Mouse (Mus musculus): ENCODE measurements at regions not wholly inside any gene's neighbourhood (a gene's known extent, or its start where the extent isn't known, plus 50 kb on each side); places are given as distances from the start of the nearest gene placed in this dataset.
A peak's percentile ranks its signal among the peaks of the same experiment; 100 is the strongest.

DNA sequence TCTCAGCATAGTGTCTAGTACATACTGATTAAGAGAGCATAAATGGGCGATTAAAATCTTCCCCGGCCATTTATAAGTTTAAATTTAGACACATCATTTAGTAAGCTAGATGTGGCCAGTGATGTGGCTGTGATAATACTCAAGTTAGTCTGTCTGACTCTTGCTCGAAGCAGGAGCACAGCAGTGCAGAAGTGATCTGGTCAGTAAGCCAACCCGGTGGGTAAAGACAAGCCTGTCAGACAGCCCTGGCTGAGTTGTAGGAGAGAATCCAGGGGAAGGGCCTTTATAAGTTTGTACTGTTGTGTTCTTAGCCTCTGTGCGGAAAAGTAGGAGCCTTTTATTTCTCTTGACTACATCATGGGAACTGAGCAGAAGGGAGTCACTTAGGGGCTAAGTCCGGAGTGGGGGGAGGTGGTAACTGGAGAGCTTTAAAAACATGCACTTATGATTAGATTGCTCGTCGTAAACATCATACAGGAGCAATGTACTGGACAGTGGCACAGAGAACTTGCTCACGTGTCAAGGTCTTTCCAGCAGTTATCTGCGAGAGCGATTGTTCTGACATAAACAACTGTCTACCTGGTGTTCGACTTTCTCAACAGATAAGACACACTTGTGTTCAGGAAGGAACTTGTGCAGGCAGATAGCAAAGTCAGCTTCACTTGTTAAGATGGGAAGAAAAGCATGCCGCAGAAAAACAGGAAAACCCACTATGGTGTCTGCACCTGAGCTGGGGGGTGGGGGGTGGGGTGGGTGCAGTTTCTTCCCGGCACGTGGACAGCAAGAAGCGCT, 122.5 kb upstream of the Zeb2 start:
- DNase-seq (ENCODE audit: low spot score): no peak

DNA sequence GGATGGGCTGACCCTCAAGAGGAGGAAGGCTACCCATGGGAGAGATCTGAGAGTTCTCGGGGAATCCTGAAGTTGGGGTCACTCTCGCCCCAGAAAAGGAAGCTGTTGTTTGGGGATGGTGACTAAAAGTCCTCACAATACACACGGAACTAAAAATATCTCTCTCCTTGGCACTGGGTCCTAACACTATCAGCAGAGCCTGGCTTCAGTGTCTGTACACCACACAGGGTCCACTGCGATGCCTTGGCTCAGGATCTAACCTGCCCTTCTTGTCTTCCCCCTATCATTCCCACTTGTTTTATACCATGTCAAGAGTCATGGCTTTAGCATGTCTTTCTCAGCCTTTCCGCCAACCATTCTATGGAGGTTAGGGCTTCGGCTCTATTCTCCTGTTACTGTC, 121.8 kb upstream of the Zeb2 start:
- no peak for DNase-seq (ENCODE audit: low spot score)

DNA sequence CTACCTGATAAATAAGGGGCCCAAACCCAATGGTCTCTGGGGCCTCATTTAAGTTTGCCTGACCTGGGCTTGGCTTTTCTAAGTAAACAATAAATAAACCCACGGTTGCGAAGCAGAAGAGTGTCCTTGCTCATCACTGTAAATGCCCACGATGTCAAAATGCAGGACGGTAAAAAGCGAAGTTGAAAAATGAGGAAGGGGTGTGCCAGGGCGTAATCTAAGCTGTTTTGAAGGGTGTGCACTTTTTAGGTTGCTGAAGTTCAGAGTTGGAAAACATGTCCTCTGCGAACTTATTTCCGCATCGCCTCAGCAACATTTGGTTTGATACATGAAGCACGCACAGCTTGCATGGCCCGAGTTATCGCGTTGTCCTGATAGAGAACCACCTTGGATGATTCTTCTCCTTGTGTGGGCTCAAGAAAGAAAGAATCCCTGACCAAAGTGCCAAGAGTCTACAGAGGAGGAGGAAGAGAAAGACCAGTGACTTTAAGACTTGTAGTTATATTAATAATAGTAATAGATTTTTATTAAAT, 119.0 kb upstream of the Zeb2 start:
- DNase-seq (ENCODE audit: low spot score): no peak

DNA sequence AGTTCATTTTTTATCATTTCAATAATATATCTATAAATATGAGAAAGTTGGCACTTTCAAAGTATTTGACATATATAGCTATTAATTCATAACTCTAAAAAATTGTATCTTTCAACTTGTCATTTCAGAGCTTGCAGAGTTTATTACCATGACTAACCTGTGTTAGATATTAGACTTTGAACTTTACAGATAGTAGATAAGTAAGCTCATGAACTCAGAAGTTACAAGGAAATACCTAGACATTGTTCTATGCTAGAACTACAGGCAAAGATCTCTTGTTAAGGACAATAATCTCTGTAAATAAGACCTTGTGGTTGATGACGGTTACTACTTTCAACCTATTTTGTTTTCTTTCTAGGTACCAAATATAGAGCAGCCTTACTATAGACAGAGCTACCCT, 117.0 kb upstream of the Zeb2 start:
- no peak for DNase-seq (ENCODE audit: low spot score)

DNA sequence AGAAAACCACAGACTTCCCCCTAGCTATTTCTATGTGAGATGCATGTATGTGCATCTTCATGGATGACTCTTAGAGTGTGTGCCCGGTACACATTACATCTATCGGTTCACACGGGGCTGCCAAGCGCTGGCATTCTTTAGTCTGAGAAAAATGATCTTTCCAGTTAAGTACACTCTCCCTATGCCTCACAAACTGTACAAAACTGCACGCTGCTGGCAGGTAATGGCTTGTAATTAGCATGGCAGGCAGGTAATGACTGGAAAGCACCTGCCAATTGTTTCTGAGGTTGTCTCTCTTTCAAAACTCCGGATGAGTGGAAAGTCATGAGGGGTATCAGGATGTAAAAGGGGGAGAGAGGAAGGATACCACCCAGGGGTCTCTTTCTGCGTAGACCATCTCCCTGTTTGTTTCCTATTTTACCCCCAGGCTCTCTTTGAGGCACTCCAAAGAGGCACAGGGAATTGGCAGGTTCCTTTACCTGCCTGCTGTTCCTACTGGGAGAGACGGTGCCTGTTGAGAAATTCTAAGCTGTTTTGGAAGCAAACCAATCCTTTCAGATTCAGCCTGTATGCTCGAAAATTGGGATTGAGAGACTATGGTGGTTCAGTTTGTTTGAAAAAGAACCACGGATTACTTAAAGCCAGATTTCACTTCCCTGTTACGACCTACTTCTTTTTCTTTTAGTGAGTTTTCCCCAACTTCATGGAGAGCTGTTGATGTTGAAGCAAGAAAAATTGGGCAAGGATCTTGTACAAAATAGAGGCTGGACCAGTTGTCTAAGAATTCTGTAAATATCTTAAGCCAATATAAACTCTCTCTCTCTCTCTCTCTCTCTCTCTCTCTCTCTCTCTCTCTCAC, 113.4 kb upstream of the Zeb2 start:
- no peak for DNase-seq (ENCODE audit: low spot score)

DNA sequence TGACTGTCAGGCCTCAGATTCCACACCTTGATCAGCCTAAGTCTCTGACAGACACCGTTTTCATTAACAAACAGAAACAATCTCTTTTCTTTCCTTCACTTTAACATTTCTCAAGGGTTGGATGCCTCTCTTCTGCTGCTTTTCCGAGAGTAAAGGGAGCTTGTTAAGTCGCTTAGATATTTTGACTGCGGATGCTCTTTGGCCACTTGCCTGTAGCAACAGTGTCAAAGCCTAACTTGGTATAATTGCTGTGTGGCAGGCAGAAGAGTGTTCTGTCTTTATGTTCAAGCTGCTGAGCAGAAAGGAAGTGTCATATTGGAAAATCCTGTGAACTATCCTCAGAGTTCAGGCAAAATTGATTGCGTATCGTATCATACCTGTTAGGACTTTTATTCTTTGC, 112.3 kb upstream of the Zeb2 start:
- DNase-seq (ENCODE audit: low spot score): no peak

DNA sequence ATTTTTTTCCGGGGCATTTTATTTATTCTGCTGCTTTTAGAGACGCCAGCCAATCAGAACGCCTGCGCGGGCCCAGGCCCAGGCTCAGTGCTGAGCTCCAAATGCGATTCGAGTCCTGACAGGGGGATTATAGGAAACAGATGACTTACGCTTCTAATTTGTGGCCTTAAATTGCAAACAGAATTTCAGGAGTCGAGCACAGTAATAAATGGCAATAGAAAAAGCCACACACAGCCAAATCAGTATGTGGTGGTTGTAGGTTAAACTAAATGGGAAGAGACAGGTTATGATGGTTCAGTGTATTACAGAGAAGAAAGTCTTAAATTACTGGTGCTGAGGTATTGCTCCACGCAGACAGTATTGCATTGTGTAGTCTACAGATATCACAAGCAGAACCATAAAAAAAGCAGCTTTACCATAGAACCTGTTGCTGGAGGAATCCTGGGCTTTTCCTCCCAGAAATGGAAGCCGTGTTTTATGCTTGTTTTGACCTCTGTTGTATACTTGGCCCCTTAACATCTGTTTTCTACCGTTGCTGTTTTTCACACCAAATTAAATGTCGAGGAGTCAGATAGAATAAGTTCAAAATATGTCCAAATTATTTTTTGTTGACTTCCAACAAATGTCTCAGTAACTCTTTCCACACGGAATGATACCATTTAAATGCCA, 110.2 kb upstream of the Zeb2 start:
- peak; percentile 77 for DNase-seq (ENCODE audit: low spot score)

DNA sequence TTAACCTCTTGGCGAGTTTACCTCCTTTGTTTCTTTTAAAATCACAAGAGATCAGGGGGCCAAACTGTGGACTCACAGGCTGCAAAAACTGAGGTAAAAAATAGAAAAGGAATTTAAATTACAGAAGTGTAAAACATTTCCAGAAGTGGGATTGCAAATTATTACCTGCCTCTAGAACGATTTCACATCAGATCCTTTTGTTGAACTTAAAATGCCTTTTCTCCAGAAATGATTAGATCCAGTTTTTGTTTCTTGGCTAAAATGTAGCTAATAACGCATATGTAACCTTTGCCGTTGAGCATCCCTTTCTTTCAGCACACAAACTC, 108.8 kb upstream of the Zeb2 start:
- peak; percentile 44 for DNase-seq (ENCODE audit: low spot score)

DNA sequence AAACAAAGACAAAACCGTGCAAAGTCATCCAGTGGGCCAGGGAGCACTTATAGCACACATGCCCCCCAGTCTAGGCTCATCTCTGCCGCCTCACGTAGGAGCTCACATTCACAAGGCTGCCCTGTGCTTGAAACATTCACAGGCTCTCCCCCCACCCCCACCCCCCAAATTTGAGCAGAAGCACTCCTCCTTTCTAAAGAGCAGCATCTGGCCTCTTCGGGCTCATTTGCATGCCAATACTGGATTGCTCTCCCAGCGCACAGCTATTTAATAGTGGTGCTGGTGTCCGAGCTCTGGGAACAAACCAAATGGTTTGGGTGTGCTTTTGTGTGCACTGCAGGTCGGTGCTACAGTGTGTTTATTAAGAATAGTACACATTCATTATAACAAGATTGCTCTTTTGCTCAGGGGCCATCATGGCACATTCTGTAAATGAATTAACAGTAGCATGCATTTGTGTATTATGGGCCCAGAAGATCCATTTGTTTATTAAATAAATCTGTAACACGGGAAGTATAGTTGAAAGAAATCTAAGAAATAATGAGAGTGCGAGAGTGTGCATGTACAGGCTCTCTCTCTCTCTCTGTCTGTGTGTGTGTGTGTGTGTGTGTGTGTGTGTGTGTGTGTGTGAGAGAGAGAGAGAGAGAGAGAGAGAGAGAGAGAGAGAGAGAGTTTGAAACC, 108.3 kb upstream of the Zeb2 start:
- DNase-seq (ENCODE audit: low spot score): peak; percentile 81

DNA sequence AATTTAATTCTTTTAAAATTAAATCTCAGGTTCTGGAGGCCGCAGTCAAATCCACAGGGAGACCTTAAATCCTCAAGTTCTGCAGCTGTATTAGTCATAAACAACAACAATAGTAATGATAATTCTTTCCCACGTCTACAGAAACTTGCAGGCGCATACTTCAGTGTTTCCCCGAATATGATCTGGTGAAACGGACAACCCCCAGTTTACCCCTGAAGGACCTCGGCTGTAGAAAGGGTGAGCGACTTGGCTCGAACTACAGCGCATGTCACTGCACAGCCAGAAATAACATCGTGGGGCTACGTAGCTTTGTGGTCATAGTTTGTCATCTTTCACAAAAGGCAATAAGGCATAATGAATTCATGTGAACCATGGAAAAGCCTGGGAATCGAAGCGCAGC, 105.0 kb upstream of the Zeb2 start:
- DNase-seq (ENCODE audit: low spot score): no peak

DNA sequence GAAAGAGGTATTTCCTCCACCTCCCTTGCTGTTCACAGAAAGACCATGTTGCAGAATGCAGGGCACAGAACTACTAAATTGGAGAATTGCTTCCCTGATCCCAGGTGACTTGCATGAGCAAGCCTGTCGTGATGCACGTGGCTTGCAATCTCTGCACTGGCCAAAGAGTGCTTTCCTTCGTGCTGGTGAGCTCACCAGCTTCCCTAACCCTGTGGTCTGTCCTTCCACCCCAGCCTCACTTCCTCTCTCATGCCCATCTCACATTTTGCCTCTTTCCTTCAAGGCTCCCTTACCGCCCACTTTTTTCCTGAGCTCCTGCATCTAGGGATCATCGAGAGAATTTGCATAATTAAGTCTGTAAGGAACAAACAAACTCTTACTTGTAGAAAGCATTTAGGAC, 102.7 kb upstream of the Zeb2 start:
- DNase-seq (ENCODE audit: low spot score): no peak

DNA sequence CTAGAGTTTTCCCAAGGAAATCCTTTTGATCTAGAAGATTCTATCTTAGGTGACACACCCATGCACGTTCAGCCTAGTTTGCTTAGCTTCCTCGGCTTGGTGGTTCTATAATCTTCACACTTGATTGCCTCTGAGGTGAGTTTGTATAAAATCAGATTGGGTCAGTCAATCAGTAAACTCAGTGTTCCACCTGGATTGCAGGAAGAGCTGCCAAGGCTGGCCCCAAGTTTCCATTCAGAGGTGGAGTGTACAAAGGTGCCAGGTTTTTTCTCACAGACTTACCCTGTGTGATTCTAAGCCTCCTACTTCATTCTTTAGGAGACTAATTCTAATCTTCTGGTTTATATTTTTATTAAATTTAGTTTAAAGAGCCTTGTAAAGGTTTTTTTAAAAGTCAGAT, 95.6 kb upstream of the Zeb2 start:
- DNase-seq (ENCODE audit: low spot score): no peak

DNA sequence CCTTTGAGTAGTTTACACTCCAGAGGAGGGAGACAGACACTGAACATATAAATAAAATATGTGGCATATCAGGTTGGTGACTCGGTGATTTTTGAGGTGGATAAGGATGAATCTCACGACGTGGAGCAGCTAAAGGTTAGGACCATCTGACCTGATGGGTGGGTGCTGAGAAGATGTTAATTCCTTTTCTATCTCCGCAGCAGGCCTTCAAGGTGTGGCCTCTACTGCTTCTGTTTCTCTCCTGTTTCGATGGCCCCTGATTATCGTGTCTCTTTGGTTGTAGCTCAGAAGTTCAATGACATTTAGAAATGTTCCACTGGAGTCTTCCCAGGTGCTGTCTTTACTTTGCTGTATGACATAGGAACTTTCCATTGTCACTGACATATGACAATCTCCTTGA, 91.3 kb upstream of the Zeb2 start:
- DNase-seq (ENCODE audit: low spot score): no peak

DNA sequence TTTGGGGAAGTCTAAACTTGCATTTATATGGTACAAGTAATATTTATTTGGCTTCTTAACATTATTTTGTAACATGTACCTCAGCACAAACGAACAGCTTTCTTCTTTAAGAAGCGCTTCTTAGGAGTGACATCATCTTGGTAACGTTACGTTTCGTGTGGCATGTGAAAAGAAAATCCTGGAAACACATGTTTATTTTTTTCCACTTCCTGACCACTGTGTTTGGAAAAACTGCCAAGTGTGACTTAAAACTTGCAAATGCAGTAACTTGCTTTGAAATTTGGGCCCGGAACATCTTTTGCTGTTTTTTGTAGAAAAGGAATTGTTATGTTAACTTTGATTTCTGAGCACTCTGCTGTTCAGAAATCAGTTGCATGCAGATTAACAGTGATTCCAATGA, 88.6 kb upstream of the Zeb2 start:
- no peak for DNase-seq (ENCODE audit: low spot score)

DNA sequence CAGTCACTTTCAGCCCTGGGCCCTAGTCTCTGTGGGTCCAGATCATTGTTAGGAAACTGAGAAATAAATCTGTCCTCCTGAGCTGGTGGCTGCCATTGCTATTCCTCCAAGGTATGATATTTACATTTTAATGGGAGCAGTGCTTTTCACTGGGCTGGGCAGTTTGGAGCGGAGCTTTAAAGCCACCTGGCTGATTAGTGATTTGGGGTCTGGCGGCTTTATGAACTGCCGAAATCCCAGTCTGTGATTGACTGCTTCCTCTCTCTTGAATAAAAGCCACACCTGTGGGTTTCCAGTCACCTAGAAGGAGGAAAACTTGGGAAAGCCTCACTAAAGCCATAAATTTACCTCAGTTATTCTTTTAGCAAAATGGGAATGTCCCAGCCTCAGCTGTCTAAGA, 88.0 kb upstream of the Zeb2 start:
- DNase-seq (ENCODE audit: low spot score): no peak

DNA sequence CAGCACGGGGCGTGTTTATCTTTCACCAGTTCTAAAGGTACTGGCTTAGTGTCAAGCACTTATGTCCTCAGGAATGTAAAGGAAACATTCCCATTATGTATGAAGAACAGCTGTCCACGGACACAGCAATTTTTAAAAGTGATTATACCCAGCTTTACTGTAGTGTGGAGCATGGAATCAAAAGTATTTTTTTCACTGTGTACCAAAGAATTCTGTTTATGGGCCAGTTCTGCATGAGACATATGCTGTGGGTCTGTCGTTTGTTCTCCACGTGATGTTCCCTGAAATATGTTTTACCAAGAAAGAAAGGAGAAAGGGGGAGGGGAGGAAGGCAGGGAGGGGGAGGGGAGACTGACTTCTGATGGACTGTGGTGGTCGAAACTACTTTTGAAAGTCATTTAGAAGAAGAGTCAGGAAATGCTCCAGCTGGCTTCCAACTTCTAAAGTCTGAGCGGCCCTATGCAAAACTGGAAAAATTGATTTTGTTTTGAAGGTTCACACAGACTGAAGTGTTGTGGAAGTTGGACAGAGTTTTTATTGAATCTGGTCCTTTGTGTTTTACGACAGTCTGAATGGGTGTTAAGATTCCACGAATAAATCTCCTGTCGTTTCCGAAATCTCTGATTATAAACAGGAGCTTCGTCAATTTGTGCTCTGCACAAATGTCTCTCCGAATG, 80.9 kb upstream of the Zeb2 start:
- no peak for DNase-seq (ENCODE audit: low spot score)

DNA sequence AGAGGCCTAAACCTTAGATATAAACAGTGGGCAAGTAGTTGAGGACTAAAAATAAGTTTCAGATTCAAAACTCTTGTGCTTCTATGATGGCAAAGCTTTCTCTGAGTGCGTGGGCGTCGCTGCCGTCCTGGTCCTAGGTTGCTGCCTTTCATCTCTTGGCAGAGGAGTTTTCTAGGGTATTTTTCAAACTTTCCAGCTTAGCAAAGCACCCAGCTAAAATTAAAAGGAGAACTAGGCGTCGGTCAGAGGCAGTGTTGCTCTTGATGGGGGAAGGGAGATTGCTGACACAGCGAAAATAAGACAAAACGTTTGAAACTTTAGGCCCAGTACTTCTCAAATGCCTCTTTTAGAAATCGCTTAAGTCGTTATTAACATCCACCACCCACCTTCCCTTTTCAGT, 80.1 kb upstream of the Zeb2 start:
- no peak for DNase-seq (ENCODE audit: low spot score)

DNA sequence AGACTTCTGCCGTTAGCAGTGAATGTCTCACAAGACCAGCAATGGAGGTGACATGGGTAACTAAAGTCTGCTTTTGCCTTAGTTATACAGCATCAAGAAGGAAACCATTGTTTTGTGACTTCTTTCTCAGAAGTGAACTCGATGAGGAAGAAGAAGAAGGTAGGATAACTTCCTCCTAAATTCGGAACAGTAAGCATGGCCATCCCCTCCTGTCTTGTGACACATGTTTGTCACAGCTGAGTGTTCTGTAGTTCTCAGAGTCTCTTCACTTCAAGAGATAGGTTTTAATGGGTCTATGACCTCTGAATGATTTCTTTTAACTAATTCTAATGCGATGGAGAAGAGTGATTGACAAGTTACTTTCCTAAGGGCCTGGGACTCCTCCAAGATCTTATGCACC, 79.3 kb upstream of the Zeb2 start:
- no peak for DNase-seq (ENCODE audit: low spot score)

DNA sequence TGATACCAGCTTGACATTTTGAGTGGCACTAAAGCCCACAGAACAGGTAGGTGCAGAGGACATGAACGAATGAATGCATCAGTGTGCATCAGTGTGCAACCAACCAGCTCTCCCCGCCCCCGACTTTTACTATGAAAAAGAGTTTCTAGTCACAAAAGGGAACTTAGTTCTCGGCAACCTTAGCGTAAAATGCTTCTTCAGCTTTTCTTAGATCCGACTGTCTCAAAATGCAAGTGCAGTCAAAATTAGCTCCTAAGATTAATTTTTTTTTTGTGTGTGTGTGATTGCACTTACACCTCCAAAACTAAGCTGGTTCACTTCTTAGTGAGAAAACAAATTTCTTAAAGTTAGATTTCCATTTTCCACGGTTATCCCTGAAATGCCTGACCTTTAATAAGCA, 77.1 kb upstream of the Zeb2 start:
- DNase-seq (ENCODE audit: low spot score): no peak

DNA sequence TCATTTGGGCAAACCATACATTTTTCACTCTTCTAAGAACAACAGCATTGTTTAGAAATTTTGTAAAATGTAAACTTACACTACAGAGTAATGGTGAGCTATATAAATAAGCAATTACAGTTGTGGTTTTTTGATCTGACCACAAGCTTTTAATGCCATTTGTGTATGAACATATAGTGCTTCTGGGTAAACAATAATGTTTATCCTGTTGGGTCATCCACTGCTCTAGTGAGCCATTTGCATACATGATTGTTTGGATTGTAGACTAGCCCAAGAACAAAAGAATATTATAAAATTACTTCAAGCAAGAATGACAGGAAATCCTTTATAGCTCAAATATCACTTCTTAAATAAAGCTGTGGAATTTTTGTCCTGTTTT, 68.4 kb upstream of the Zeb2 start:
- DNase-seq (ENCODE audit: low spot score): no peak

DNA sequence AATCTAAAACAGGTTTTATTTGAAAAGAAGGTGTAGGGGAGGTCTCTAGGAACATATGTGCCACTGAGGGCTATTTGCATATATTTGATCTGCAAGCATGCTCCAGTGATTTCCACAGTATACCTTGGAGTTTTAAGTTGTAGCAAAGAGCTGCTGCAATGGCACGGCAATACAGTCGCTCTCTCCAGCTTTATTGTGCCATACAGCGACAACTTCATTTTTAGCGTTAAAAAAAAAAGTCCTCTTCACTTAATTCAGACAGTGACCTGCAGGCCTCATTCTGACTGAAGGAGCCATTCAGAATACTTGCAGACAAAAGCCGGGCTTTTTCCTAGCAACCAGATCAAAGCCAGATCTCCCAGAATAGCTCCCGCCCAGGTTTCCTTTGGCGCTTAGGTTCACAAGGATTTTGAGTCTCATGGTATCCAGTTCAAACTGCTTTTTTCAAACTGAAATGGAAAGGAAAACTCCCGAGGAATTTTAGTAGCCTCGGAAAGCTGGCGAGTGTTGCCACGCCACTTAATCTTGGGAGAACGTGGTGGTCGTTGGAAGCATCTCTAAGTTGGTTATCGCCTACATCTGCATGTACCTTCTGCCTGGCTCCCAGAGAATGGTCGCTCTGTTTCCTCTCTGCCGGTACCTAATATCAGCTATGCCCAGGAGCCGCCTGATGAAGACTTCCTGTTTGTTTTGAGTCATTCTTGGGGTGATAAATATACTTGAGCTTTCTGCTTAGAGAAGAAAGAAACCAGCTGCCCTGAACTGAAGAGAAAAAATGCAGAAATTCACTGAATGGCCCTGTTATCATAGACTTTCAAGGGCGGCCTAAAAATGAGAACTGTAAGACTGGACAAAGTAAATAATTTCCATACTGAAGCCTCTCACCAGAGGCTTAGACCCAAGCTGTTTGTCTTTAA, 67.8 kb upstream of the Zeb2 start:
- peak; percentile 82 for DNase-seq (ENCODE audit: low spot score)
